Comparison of ENCODE assay signal across 23 mouse cellular contexts in genomic region chr11:94283536-94284099, GRCm38 (mm10). TPM values are rescaled to one million over a fixed set of nuclear protein-coding genes. Genes with fewer than 3 reads are reported as not detected.
"Had no signal": no experiment of that assay in that cellular context is flagged by ENCODE, and none has a peak within 500 bp of the region (broad histone marks: within the 10 kb centered on the region; RNA-seq: fewer than 3 reads in every experiment).

No protein-coding gene starts in this region.

- ATAC-seq: liver, postnatal 0 days had no signal

- H3K9me3 ChIP-seq: kidney, embryonic 15.5 days; limb, embryonic 10.5 days; liver, embryonic 13.5 days; lung, embryonic 15.5 days; midbrain, embryonic 12.5 days; neural tube, embryonic 15.5 days; stomach, embryonic 15.5 days had no signal

- DNase-seq: kidney, postnatal 14 days; liver, embryonic 13.5 days; liver, postnatal 0 days; lung, postnatal 14 days; thymus, adult 2 months; thymus, postnatal 25 days had no signal

- H3K9ac ChIP-seq: kidney, embryonic 15.5 days; liver, embryonic 13.5 days; liver, postnatal 0 days; lung, embryonic 15.5 days; midbrain, embryonic 12.5 days; neural tube, embryonic 15.5 days; stomach, embryonic 15.5 days had no signal

- H3K4me1 ChIP-seq: kidney, embryonic 15.5 days; neural tube, embryonic 15.5 days had no signal

- H3K4me3 ChIP-seq: kidney, embryonic 15.5 days; limb, embryonic 10.5 days; liver, embryonic 13.5 days; lung, embryonic 15.5 days; midbrain, embryonic 12.5 days; neural tube, embryonic 15.5 days; stomach, embryonic 15.5 days had no signal

- H3K27me3 ChIP-seq: kidney, embryonic 15.5 days; liver, embryonic 13.5 days; lung, embryonic 15.5 days; midbrain, embryonic 12.5 days; neural tube, embryonic 15.5 days; stomach, embryonic 15.5 days had no signal

- H3K27ac ChIP-seq: kidney, embryonic 15.5 days; limb, embryonic 10.5 days; lung, embryonic 15.5 days; midbrain, embryonic 12.5 days; neural tube, embryonic 15.5 days; stomach, embryonic 15.5 days had no signal

- H3K4me2 ChIP-seq: kidney, embryonic 15.5 days; liver, embryonic 13.5 days; lung, embryonic 15.5 days; midbrain, embryonic 12.5 days; neural tube, embryonic 15.5 days; stomach, embryonic 15.5 days had no signal

RNA-seq across cellular contexts. Expression of gene Gm21885, which starts 1.9 kb away (rescaled TPM):
- total RNA-seq: layer of hippocampus, adult 8-10 months; layer of hippocampus, postnatal 14 days; left cerebral cortex, adult 18-20 months; left cerebral cortex, postnatal 10 days; megakaryocyte-erythroid progenitor cell, adult 5-6 weeks; midbrain, postnatal 0 days had no signal
- polyA plus RNA-seq: kidney, adult 2 months; kidney, embryonic 15.5 days; limb, embryonic 10.5 days; liver, embryonic 13.5 days; lung, embryonic 15.5 days; midbrain, postnatal 0 days; neural tube, embryonic 11.5 days; neural tube, embryonic 15.5 days; spleen, adult 2 months; testis, adult 2 months; thymus, adult 2 months; urinary bladder, adult 2 months had no signal
